Mouse (Mus musculus) frontal cortex, postnatal 10 days (tissue): ENCODE data around the gene Tmed9.
A peak's percentile ranks its signal among the peaks of the same experiment; 100 is the strongest.
"Not testable (repeated sequence)": the region's sequence is repeated elsewhere in the genome, so short reads cannot be mapped to it uniquely, and the experiment has no call there.

Source experiments
- DNase-seq, 2 experiments: peaks; one replicate each; pipeline ENCODE4 v3.0.0; 2022; ENCODE audit warnings: low spot score in 2 of 2, mixed read lengths in 1 of 2

The Tmed9 gene

GRCm38 (mm10) chr13:55606899-55607623, 33.5 kb downstream of the Tmed9 start:
- DNase-seq: no peak

- no peak for DNase-seq
Observed at GRCm38 (mm10) chr13:55607624-55608006, 34.1 kb downstream of the Tmed9 start.

- DNase-seq: no peak
Observed at GRCm38 (mm10) chr13:55611996-55612395, 38.5 kb downstream of the Tmed9 start.

- DNase-seq: no peak
Observed at GRCm38 (mm10) chr13:55613471-55613870, 39.9 kb downstream of the Tmed9 start.

- DNase-seq: no peak
Observed at GRCm38 (mm10) chr13:55619328-55619727, 45.8 kb downstream of the Tmed9 start.

- no peak for DNase-seq
Observed at GRCm38 (mm10) chr13:55620275-55620674, 46.7 kb downstream of the Tmed9 start.

- DNase-seq: not testable (repeated sequence)
Observed at GRCm38 (mm10) chr13:55622156-55622648, 48.7 kb downstream of the Tmed9 start.

- peak; percentile 77 to 85 for DNase-seq
Observed at GRCm38 (mm10) chr13:55622649-55623541, 49.4 kb downstream of the Tmed9 start, which contains the start of gene Caml. TSS of gene Caml (plus strand) at chr13:55623005.

GRCm38 (mm10) chr13:55634639-55635127, 61.2 kb downstream of the Tmed9 start, which contains the start of gene Ddx46:
TSS of gene Ddx46 (plus strand) at chr13:55635027.
- DNase-seq: peak; percentile 70 to 87

- no peak for DNase-seq
Observed at GRCm38 (mm10) chr13:55635146-55635571, 61.6 kb downstream of the Tmed9 start.

- DNase-seq: no peak
Observed at GRCm38 (mm10) chr13:55636185-55636983, 62.9 kb downstream of the Tmed9 start.

GRCm38 (mm10) chr13:55640480-55640879, 66.9 kb downstream of the Tmed9 start:
- peak; percentile 43 to 68 for DNase-seq

- DNase-seq: no peak
Observed at GRCm38 (mm10) chr13:55644525-55644924, 71.0 kb downstream of the Tmed9 start.
